Mouse (Mus musculus): ENCODE measurements at regions not wholly inside any gene's neighbourhood (a gene's known extent, or its start where the extent isn't known, plus 50 kb on each side); places are given as distances from the start of the nearest gene placed in this dataset.

GRCm38 (mm10) chr19:27087344-27087743 lies 128.9 kb upstream of the Vldlr start:
- TF ChIP-seq POLR2A (IDR thresholded peaks at IDR 0.05; ENCODE audit: control insufficient read depth in 1 of 2, insufficient read depth in 1 of 2, low read depth in 1 of 2, low read length in 2 of 2, poor library complexity in 1 of 2) (no peak), NRF1 (IDR thresholded peaks at IDR 0.05; ENCODE audit: insufficient read depth, low read depth, low read length, poor library complexity, severe bottlenecking) (no peak), RCOR1 (IDR thresholded peaks at IDR 0.05; ENCODE audit: low read depth, low read length) (no peak)
